Mouse (Mus musculus) neural tube, postnatal 0 days (tissue): ENCODE measurements around the gene Tex29. TPM values are rescaled to one million over a fixed set of nuclear protein-coding genes. Genes with fewer than 3 reads are reported as not detected.

Experiments
- polyA plus RNA-seq: library from polyadenylated mRNA; unstranded; fragments of >200 nt; fragmentation: Nextera tagmentation; extraction: Ambion mirVana; gene quantifications from 2 replicates; pipeline ENCODE4 v1.2.1, GENCODE M21; 2015

Tex29 gene
- polyA plus RNA-seq, result 0.36 and 0.62 TPM in 2 replicates

DNA sequence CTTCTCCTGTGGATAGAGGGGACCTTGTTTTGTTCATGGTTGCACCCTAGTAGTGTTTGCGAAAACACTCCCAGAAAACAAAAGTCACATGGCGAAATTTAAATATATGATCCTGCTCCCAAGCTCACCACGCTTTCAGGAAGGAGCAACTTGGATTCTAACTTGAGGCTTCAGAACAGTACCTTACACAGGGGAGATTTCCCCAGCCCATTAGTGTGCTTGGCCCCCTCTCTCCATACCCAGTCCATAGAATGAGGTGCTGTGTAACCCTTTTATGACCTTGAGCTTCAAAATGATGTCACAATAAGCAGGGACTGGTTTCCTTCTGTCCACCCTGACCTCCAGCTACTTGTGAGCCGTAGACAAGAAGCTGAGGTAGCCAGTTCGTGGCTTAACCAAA is at the start of gene Tex29:
Gene Tex29 (plus strand): TSS at position 301 of the 400 bp plus-strand sequence.

Other genes starting within 250 kb of the Tex29 start
- gene Ankrd10, start 204.7 kb upstream of the Tex29 start, polyA plus RNA-seq, result 49.3 and 56.7 TPM in 2 replicates
- gene 1700016D06Rik, start 139.4 kb upstream of the Tex29 start, polyA plus RNA-seq, result not detected in 2 replicates
- gene Arhgef7, start 112.8 kb upstream of the Tex29 start, polyA plus RNA-seq, result 46.7 and 55.0 TPM in 2 replicates